Mouse (Mus musculus) heart, adult 2 months (tissue): ENCODE data around the gene Gpr132. TPM values are rescaled to one million over a fixed set of nuclear protein-coding genes. Genes with fewer than 3 reads are reported as not detected.
"Not testable (repeated sequence)": the region's sequence is repeated elsewhere in the genome, so short reads cannot be mapped to it uniquely, and the experiment has no call there.

ENCODE experiments used
- DNase-seq, 2 experiments: peaks; one replicate each; pipeline ENCODE4 v3.0.0; 2021
- H3K27ac ChIP-seq: fragments of 200-600 bp; 2 replicates; pipeline ENCODE4 v1.8.1; 2022
- H3K27me3 ChIP-seq: fragments of 200-500 bp; 2 replicates; pipeline ENCODE4 v1.6.1; 2012; ENCODE audit warnings: mild to moderate bottlenecking, low read length, inconsistent platforms, mixed read lengths; ENCODE audit not compliant: control insufficient read depth, insufficient read depth
- H3K36me3 ChIP-seq: fragments of 200-500 bp; 2 replicates; pipeline ENCODE4 v1.6.1; 2012; ENCODE audit warnings: low read length, inconsistent platforms; ENCODE audit not compliant: control insufficient read depth, insufficient read depth
- H3K4me1 ChIP-seq: fragments of 200-500 bp; 2 replicates; pipeline ENCODE4 v1.6.1; 2011; ENCODE audit warnings: low read length; ENCODE audit not compliant: control insufficient read depth, insufficient read depth
- H3K4me3 ChIP-seq: fragments of 200-600 bp; 2 replicates; pipeline ENCODE4 v1.8.1; 2022
- H3K79me2 ChIP-seq: fragments of 200-500 bp; replicated peaks from 2 replicates; pipeline ENCODE4 v1.6.1; 2012; ENCODE audit warnings: mild to moderate bottlenecking, inconsistent platforms, low read length, moderate library complexity, mixed read lengths; ENCODE audit not compliant: control insufficient read depth, insufficient read depth
- H3K9ac ChIP-seq: fragments of 200-500 bp; 2 replicates; pipeline ENCODE4 v1.6.1; 2012; ENCODE audit warnings: low read depth, mild to moderate bottlenecking, control low read depth, inconsistent platforms, low read length, mixed read lengths
- CTCF ChIP-seq: fragments of 200-600 bp; IDR thresholded peaks from 2 replicates; pipeline ENCODE4 v1.8.1; 2022; ENCODE audit warnings: antibody characterized with exemption, mild to moderate bottlenecking, moderate library complexity
- EP300 ChIP-seq: fragments of 200-500 bp; IDR thresholded peaks from 2 replicates; pipeline ENCODE4 v1.6.1; 2011; ENCODE audit warnings: low read depth, low read length, control low read depth; ENCODE audit not compliant: insufficient read depth
- POLR2A ChIP-seq: fragments of 200-500 bp; IDR thresholded peaks from 2 replicates; pipeline ENCODE4 v1.6.1; 2011; ENCODE audit warnings: mild to moderate bottlenecking, low read depth, low read length, control low read depth; ENCODE audit not compliant: insufficient read depth
- WGBS: fragments of 180-500 bp; shearing (Covaris S2); methylation state at CpG from one replicate; pipeline ENCODE4 v1.1.7; 2018; 5-methylcytosine and 5-hydroxymethylcytosine counted together
- intact Hi-C: fragments of 180-260 bp; cut with DNase I; formaldehyde crosslinking; loops from one replicate; pipeline ENCODE4 v1.15.1; 2025
- polyA plus RNA-seq: library from polyadenylated mRNA; depleted of rRNA; stranded (reverse); fragments of >200 nt; gene quantifications from 2 replicates; pipeline ENCODE4 v1.2.3, GENCODE M21; 2012
- total RNA-seq, 2 experiments: library from RNA; stranded (reverse); gene quantifications; 2 replicates each; pipeline ENCODE4 v1.2.3; 2021

Gpr132 gene
- total and polyA plus RNA-seq, 3 experiments, result 0.29 to 2.0 (median 0.36) TPM

- TF ChIP-seq CTCF (no peak; the same call in 1 of the 2 replicates), EP300 (peak; percentile 88; the same call in 1 of the 2 replicates), POLR2A (no peak)
- H3K4me1 ChIP-seq, result no peaks in the 10 kb centered on the region; the same call in 1 of the 2 replicates
- WGBS, result 17% methylated on average over 3 of the region's 3 CpGs
- H3K36me3 ChIP-seq, result no peaks in the 10 kb centered on the region
- no peaks in the 10 kb centered on the region for H3K79me2 ChIP-seq
- H3K9ac ChIP-seq, result no peak overlapping the region
- H3K27me3 ChIP-seq, result no peaks in the 10 kb centered on the region
- peak; percentile 83 to 89 for DNase-seq
- no peak overlapping the region for H3K27ac ChIP-seq
- H3K4me3 ChIP-seq, result no peak overlapping the region
- intact Hi-C loops, result loop anchor here (1.0 to 10.0 kb wide), 4 partner anchors 28 to 189 kb away; no protein-coding TSS in a partner anchor
Measured at GRCm38 (mm10) chr12:112843803-112844202, 24.2 kb downstream of the Gpr132 start.

GRCm38 (mm10) chr12:112842128-112842527, 25.9 kb downstream of the Gpr132 start:
- WGBS, result 64% methylated on average over 2 of the region's 2 CpGs
- H3K27ac ChIP-seq, DNase-seq, H3K4me3 ChIP-seq, H3K36me3 ChIP-seq, H3K27me3 ChIP-seq, H3K9ac ChIP-seq, H3K79me2 ChIP-seq, H3K4me1 ChIP-seq: not testable (repeated sequence)
- intact Hi-C loops, result loop anchor here (10.0 kb wide), 1 partner anchor 187 kb away; no protein-coding TSS in a partner anchor

DNA sequence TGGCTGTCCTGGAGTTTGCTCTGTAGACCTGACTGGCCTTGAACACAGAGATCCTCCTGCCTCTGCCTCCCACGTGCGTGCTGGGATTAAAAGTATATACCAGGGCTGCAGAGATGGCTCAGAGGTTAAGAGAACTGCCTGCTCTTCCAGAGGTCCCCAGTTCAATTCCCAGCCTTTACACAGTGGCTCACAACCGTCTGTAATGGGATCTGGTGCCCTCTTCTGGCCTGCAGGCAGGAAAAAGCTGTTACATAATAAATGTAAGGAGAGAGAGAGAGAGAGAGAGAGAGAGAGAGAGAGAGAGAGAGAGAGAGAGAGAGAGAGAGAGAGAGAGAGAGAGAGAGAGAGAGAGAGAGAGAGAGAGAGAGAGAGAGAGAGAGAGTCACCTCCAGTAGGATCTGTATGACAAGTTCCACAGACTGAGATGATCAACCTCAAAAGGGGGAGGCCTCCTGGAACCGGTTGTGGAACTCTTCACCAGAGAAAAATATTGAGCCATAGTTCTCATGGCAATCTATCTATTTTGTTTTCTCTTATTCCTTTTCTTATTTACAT, 26.6 kb downstream of the Gpr132 start:
- H3K4me1 ChIP-seq, H3K36me3 ChIP-seq, H3K9ac ChIP-seq, H3K27ac ChIP-seq, H3K79me2 ChIP-seq, DNase-seq, H3K27me3 ChIP-seq, H3K4me3 ChIP-seq: not testable (repeated sequence)
- intact Hi-C loops, result loop anchor here (10.0 kb wide), 1 partner anchor 187 kb away; no protein-coding TSS in a partner anchor
- WGBS, result 66% methylated on average over 4 of the region's 4 CpGs

DNA sequence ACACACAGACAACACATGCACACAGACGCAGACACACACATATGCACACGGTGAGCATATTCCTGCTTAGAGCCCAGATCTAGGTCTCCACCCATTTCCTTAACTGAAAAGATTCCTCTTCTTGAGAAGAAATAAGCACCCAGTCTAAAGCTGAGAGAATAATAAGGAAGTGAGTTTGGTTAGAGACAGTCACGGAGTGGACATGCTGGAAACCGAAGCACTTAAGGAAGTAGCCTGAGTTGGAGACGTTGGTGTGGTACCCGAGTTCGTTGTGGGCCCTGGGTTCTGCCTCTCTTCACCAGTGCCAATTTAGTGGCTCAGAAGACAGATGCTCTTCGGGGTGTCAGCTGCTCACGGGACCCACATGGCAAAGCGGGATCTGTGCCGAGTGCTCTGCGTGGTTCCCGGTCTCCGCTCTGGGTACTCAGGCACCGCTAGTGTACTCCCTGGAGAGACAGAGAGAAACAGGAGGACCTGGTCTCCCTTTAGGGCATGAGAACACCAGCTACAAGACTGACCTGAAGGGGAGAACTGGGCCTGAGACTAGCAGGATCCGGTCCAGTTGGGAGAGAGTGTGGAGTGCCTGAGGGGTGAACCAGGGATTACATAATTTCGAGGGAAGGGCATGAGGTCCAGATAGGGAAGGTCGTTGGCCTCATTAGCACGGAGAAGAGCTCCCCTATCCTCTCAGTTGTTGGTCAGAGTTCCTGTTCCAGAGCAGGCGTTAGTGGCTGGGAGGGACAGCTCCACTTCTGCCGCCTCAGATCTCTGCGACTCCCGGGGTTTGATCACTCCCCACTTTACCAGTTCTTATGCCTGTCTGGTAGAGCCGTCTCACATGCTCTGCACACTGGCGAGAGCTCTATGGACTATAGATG, 27.6 kb downstream of the Gpr132 start:
- no peak overlapping the region for H3K9ac ChIP-seq
- H3K36me3 ChIP-seq, result no peaks in the 10 kb centered on the region
- no peaks in the 10 kb centered on the region for H3K27me3 ChIP-seq
- 72% methylated on average over 25 of the region's 25 CpGs for WGBS
- H3K4me1 ChIP-seq, result no peaks in the 10 kb centered on the region; the same call in 1 of the 2 replicates
- no peak for DNase-seq
- H3K79me2 ChIP-seq, result no peaks in the 10 kb centered on the region
- H3K27ac ChIP-seq, result no peak overlapping the region
- TF ChIP-seq EP300 (no peak), POLR2A (no peak), CTCF (no peak)
- H3K4me3 ChIP-seq, result no peak overlapping the region
- intact Hi-C loops, result loop anchor here (10.0 kb wide), 1 partner anchor 186 kb away; no protein-coding TSS in a partner anchor

DNA sequence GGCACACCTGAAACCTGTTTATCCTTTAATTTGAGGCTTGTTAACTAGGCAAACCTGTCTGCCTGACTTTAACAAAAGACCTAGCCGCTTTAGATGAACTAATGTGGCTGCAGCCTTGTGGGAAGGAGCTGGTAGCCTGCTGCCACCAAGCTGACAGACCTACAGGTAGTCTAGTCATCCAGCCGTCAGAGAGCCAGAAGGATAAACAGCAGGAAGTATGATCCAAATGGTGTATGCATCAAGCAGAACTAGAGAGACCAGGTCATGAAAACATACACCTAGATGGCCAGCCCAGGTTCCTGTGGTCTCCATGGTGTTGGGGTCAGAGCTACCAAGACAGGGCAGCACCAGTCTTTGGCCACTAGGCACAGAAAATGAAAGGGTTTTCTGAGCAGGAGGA, 33.0 kb downstream of the Gpr132 start:
- no peak overlapping the region for H3K9ac ChIP-seq
- TF ChIP-seq POLR2A (no peak), EP300 (no peak), CTCF (no peak)
- no peak for DNase-seq
- H3K27me3 ChIP-seq, result no peaks in the 10 kb centered on the region
- H3K4me3 ChIP-seq, result no peak overlapping the region
- H3K4me1 ChIP-seq, result no peaks in the 10 kb centered on the region
- 69% methylated on average over 2 of the region's 2 CpGs for WGBS
- H3K27ac ChIP-seq, result no peak overlapping the region
- H3K36me3 ChIP-seq, result no peaks in the 10 kb centered on the region
- intact Hi-C loops, result no loop called here
- H3K79me2 ChIP-seq, result no peaks in the 10 kb centered on the region

DNA sequence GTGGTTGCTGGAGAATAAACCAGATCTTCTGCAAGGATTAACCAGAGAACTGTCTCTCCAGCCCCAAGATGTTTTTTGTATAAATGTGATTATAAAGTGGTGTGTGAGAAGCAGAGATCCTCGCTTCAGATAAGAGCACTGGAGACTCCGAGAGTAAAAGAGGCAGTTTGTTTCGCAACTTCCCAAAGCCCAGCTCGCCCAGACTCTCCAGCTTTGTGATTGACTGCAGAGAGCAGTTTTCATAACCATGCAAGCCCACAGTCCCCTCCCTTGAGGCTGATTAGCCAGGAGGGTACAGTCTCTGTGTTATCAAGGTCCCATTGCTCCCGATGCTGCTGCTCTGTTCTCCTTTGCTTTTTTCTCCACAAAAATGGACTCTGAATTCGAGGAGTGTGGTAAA, 34.5 kb downstream of the Gpr132 start:
- Histone ChIP-seq H3K4me3 (no peak overlapping the region), H3K79me2 (no peaks in the 10 kb centered on the region), H3K36me3 (no peaks in the 10 kb centered on the region), H3K9ac (no peak overlapping the region), H3K27ac (no peak overlapping the region), H3K4me1 (no peaks in the 10 kb centered on the region), H3K27me3 (no peaks in the 10 kb centered on the region)
- 67% methylated on average over 6 of the region's 6 CpGs for WGBS
- intact Hi-C loops, result no loop called here
- no peak for TF ChIP-seq EP300
- TF ChIP-seq CTCF, result no peak
- no peak for TF ChIP-seq POLR2A
- no peak for DNase-seq
